Mouse (Mus musculus): ENCODE data around the gene Vmn1r233. TPM values are rescaled to one million over a fixed set of nuclear protein-coding genes. Genes with fewer than 3 reads are reported as not detected.

Vmn1r233 gene
- total and polyA plus RNA-seq, 3 experiments, result 0.05 TPM; not detected in 2

- ATAC-seq (ENCODE audit: extremely low read depth, insufficient number of reproducible peaks, low FRiP score, poor library complexity, severe bottlenecking), result no peak
- TF ChIP-seq CTCF (IDR thresholded peaks at IDR 0.05; ENCODE audit: low read depth, low read length), result no peak
- no peak for TF ChIP-seq TAL1 (conservative IDR thresholded peaks at IDR 0.05; ENCODE audit: low read depth, low read length)
- no peak for TF ChIP-seq GATA2 (IDR thresholded peaks at IDR 0.05; ENCODE audit: borderline replicate concordance, low read depth, low read length)
- no peak for TF ChIP-seq POLR2AphosphoS5 (IDR thresholded peaks at IDR 0.05; ENCODE audit: insufficient replicate concordance, low read depth, low read length)
- no peak for TF ChIP-seq GATA1 (IDR thresholded peaks at IDR 0.05; ENCODE audit: borderline replicate concordance, low read length)
- Histone ChIP-seq H3K9me3 (replicated peaks) (no peaks in the 10 kb centered on the region), H3K4me3 (ENCODE audit: low read depth, low read length) (no peak overlapping the region), H3K36me3 (replicated peaks) (peaks cover 92% of the 10 kb centered on the region), H3K4me1 (ENCODE audit: insufficient read depth, low read depth, low read length) (no peaks in the 10 kb centered on the region), H3K27me3 (ENCODE audit: insufficient read depth, low read length) (no peaks in the 10 kb centered on the region)
- no peak for DNase-seq (ENCODE audit: low spot score)
Observed at GRCm38 (mm10) chr17:20965421-20965820, 30.8 kb downstream of the Vmn1r233 start.

GRCm38 (mm10) chr17:20960386-20960785 is 35.9 kb downstream of the Vmn1r233 start:
- TF ChIP-seq GATA1 (IDR thresholded peaks at IDR 0.05; ENCODE audit: borderline replicate concordance, low read length) (no peak), TAL1 (conservative IDR thresholded peaks at IDR 0.05; ENCODE audit: low read depth, low read length) (no peak), GATA2 (IDR thresholded peaks at IDR 0.05; ENCODE audit: borderline replicate concordance, low read depth, low read length) (no peak), POLR2AphosphoS5 (IDR thresholded peaks at IDR 0.05; ENCODE audit: insufficient replicate concordance, low read depth, low read length) (no peak), CTCF (IDR thresholded peaks at IDR 0.05; ENCODE audit: low read depth, low read length) (no peak)
- H3K9me3 ChIP-seq (replicated peaks), result no peaks in the 10 kb centered on the region
- no peaks in the 10 kb centered on the region for H3K27me3 ChIP-seq (ENCODE audit: insufficient read depth, low read length)
- DNase-seq (ENCODE audit: low spot score) (no peak), ATAC-seq (ENCODE audit: extremely low read depth, insufficient number of reproducible peaks, low FRiP score, poor library complexity, severe bottlenecking) (no peak)
- no peaks in the 10 kb centered on the region for H3K4me1 ChIP-seq (ENCODE audit: insufficient read depth, low read depth, low read length)
- no peak overlapping the region for H3K4me3 ChIP-seq (ENCODE audit: low read depth, low read length)
- H3K36me3 ChIP-seq (replicated peaks), result peaks cover 100% of the 10 kb centered on the region

- peaks cover 37% of the 10 kb centered on the region for H3K36me3 ChIP-seq (replicated peaks)
- no peaks in the 10 kb centered on the region for H3K27me3 ChIP-seq (ENCODE audit: insufficient read depth, low read length)
- no peaks in the 10 kb centered on the region for H3K9me3 ChIP-seq (replicated peaks)
- no peak for ATAC-seq (ENCODE audit: extremely low read depth, insufficient number of reproducible peaks, low FRiP score, poor library complexity, severe bottlenecking)
- H3K4me3 ChIP-seq (ENCODE audit: low read depth, low read length), result peak overlapping the region; percentile 81
- peaks cover 29% of the 10 kb centered on the region for H3K4me1 ChIP-seq (ENCODE audit: insufficient read depth, low read depth, low read length)
- no peak for TF ChIP-seq TAL1 (conservative IDR thresholded peaks at IDR 0.05; ENCODE audit: low read depth, low read length)
- no peak for TF ChIP-seq CTCF (IDR thresholded peaks at IDR 0.05; ENCODE audit: low read depth, low read length)
- no peak for TF ChIP-seq GATA1 (IDR thresholded peaks at IDR 0.05; ENCODE audit: borderline replicate concordance, low read length)
- no peak for TF ChIP-seq POLR2AphosphoS5 (IDR thresholded peaks at IDR 0.05; ENCODE audit: insufficient replicate concordance, low read depth, low read length)
- TF ChIP-seq GATA2 (IDR thresholded peaks at IDR 0.05; ENCODE audit: borderline replicate concordance, low read depth, low read length), result no peak
- DNase-seq (ENCODE audit: low spot score), result no peak
Observed at GRCm38 (mm10) chr17:20946636-20947035, 49.6 kb downstream of the Vmn1r233 start.

- H3K36me3 ChIP-seq (replicated peaks), result peaks cover 32% of the 10 kb centered on the region
- no peak for DNase-seq (ENCODE audit: low spot score)
- no peak for ATAC-seq (ENCODE audit: extremely low read depth, insufficient number of reproducible peaks, low FRiP score, poor library complexity, severe bottlenecking)
- H3K4me1 ChIP-seq (ENCODE audit: insufficient read depth, low read depth, low read length), result peaks cover 29% of the 10 kb centered on the region
- peak overlapping the region; percentile 81 for H3K4me3 ChIP-seq (ENCODE audit: low read depth, low read length)
- no peaks in the 10 kb centered on the region for H3K27me3 ChIP-seq (ENCODE audit: insufficient read depth, low read length)
- no peak for TF ChIP-seq POLR2AphosphoS5 (IDR thresholded peaks at IDR 0.05; ENCODE audit: insufficient replicate concordance, low read depth, low read length)
- no peak for TF ChIP-seq TAL1 (conservative IDR thresholded peaks at IDR 0.05; ENCODE audit: low read depth, low read length)
- no peak for TF ChIP-seq GATA1 (IDR thresholded peaks at IDR 0.05; ENCODE audit: borderline replicate concordance, low read length)
- TF ChIP-seq GATA2 (IDR thresholded peaks at IDR 0.05; ENCODE audit: borderline replicate concordance, low read depth, low read length), result no peak
- TF ChIP-seq CTCF (IDR thresholded peaks at IDR 0.05; ENCODE audit: low read depth, low read length), result no peak
- no peaks in the 10 kb centered on the region for H3K9me3 ChIP-seq (replicated peaks)
Observed at GRCm38 (mm10) chr17:20946026-20946565, 50.2 kb downstream of the Vmn1r233 start.

- no peaks in the 10 kb centered on the region for H3K27me3 ChIP-seq (ENCODE audit: insufficient read depth, low read length)
- TF ChIP-seq POLR2AphosphoS5 (IDR thresholded peaks at IDR 0.05; ENCODE audit: insufficient replicate concordance, low read depth, low read length), result 0 out of 2 replicates have a peak, but pooled peaks have one; percentile 29
- no peak for TF ChIP-seq GATA2 (IDR thresholded peaks at IDR 0.05; ENCODE audit: borderline replicate concordance, low read depth, low read length)
- H3K4me3 ChIP-seq (ENCODE audit: low read depth, low read length), result peak within 1 kb of the TSS; percentile 81
- H3K9me3 ChIP-seq (replicated peaks), result no peaks in the 10 kb centered on the region
- H3K4me1 ChIP-seq (ENCODE audit: insufficient read depth, low read depth, low read length), result peaks cover 29% of the 10 kb centered on the region
- peaks cover 25% of the 10 kb centered on the region for H3K36me3 ChIP-seq (replicated peaks)
- ATAC-seq (ENCODE audit: extremely low read depth, insufficient number of reproducible peaks, low FRiP score, poor library complexity, severe bottlenecking), result peak; percentile 96
- DNase-seq (ENCODE audit: low spot score), result peak; percentile 94
Observed at GRCm38 (mm10) chr17:20944985-20945891, 51.0 kb downstream of the Vmn1r233 start, which contains the start of gene Ppp2r1a. Gene Ppp2r1a (plus strand): TSS chr17:20945311.

- Histone ChIP-seq H3K9me3 (replicated peaks) (no peaks in the 10 kb centered on the region), H3K27me3 (ENCODE audit: insufficient read depth, low read length) (no peaks in the 10 kb centered on the region), H3K36me3 (replicated peaks) (peaks cover 14% of the 10 kb centered on the region), H3K4me1 (ENCODE audit: insufficient read depth, low read depth, low read length) (peaks cover 26% of the 10 kb centered on the region), H3K4me3 (ENCODE audit: low read depth, low read length) (peak overlapping the region; percentile 81)
- no peak for ATAC-seq (ENCODE audit: extremely low read depth, insufficient number of reproducible peaks, low FRiP score, poor library complexity, severe bottlenecking)
- no peak for DNase-seq (ENCODE audit: low spot score)
- TF ChIP-seq TAL1 (conservative IDR thresholded peaks at IDR 0.05; ENCODE audit: low read depth, low read length), result no peak
- TF ChIP-seq POLR2AphosphoS5 (IDR thresholded peaks at IDR 0.05; ENCODE audit: insufficient replicate concordance, low read depth, low read length), result no peak
- TF ChIP-seq CTCF (IDR thresholded peaks at IDR 0.05; ENCODE audit: low read depth, low read length), result no peak
- TF ChIP-seq GATA1 (IDR thresholded peaks at IDR 0.05; ENCODE audit: borderline replicate concordance, low read length), result no peak
- TF ChIP-seq GATA2 (IDR thresholded peaks at IDR 0.05; ENCODE audit: borderline replicate concordance, low read depth, low read length), result no peak
Observed at GRCm38 (mm10) chr17:20944226-20944625, 52.0 kb downstream of the Vmn1r233 start.

Other genes starting within 250 kb of the Vmn1r233 start
- not detected in 2 replicates for gene Vmn1r228, start 210.3 kb downstream of the Vmn1r233 start, total RNA-seq (2014; fragmentation: Nextera tagmentation)
- gene Vmn1r228, start 210.3 kb downstream of the Vmn1r233 start, total RNA-seq (2017), result 0.05 and 0.17 TPM in 2 replicates
- not detected in 2 replicates for gene Vmn1r228, start 210.3 kb downstream of the Vmn1r233 start, polyA plus RNA-seq (2012)
- gene Vmn1r229, start 184.9 kb downstream of the Vmn1r233 start, total RNA-seq (2014; fragmentation: Nextera tagmentation), result not detected in 2 replicates
- 0.06 and 0.11 TPM in 2 replicates for gene Vmn1r229, start 184.9 kb downstream of the Vmn1r233 start, total RNA-seq (2017)
- not detected in 2 replicates for gene Vmn1r229, start 184.9 kb downstream of the Vmn1r233 start, polyA plus RNA-seq (2012)
- not detected in 2 replicates for gene Vmn1r230, start 156.0 kb downstream of the Vmn1r233 start, total RNA-seq (2014; fragmentation: Nextera tagmentation)
- under 0.01 and 0.11 TPM in 2 replicates for gene Vmn1r230, start 156.0 kb downstream of the Vmn1r233 start, total RNA-seq (2017)
- gene Vmn1r230, start 156.0 kb downstream of the Vmn1r233 start, polyA plus RNA-seq (2012), result not detected in 2 replicates
- gene Vmn1r231, start 91.4 kb downstream of the Vmn1r233 start, total RNA-seq (2014; fragmentation: Nextera tagmentation), result 3.4 TPM in 1 of 2 replicates, not detected in the other
- 0.23 and 0.44 TPM in 2 replicates for gene Vmn1r231, start 91.4 kb downstream of the Vmn1r233 start, total RNA-seq (2017)
- gene Vmn1r231, start 91.4 kb downstream of the Vmn1r233 start, polyA plus RNA-seq (2012), result not detected in 2 replicates
- gene Vmn1r232, start 76.8 kb downstream of the Vmn1r233 start, total RNA-seq (2014; fragmentation: Nextera tagmentation), result not detected in 2 replicates
- gene Vmn1r232, start 76.8 kb downstream of the Vmn1r233 start, total RNA-seq (2017), result 0.16 TPM in 1 of 2 replicates, not detected in the other
- not detected in 2 replicates for gene Vmn1r232, start 76.8 kb downstream of the Vmn1r233 start, polyA plus RNA-seq (2012)
- gene Ppp2r1a, start 51.2 kb downstream of the Vmn1r233 start, total RNA-seq (2014; fragmentation: Nextera tagmentation), result 472 and 480 TPM in 2 replicates
- gene Ppp2r1a, start 51.2 kb downstream of the Vmn1r233 start, total RNA-seq (2017), result 145 and 156 TPM in 2 replicates
- 103 and 224 TPM in 2 replicates for gene Ppp2r1a, start 51.2 kb downstream of the Vmn1r233 start, polyA plus RNA-seq (2012)
- gene Zfp160, start 12.4 kb upstream of the Vmn1r233 start, total RNA-seq (2014; fragmentation: Nextera tagmentation), result 37.9 and 47.3 TPM in 2 replicates
- gene Zfp160, start 12.4 kb upstream of the Vmn1r233 start, total RNA-seq (2017), result 28.4 and 31.1 TPM in 2 replicates
- gene Zfp160, start 12.4 kb upstream of the Vmn1r233 start, polyA plus RNA-seq (2012), result 0.79 and 1.4 TPM in 2 replicates
- not detected in 2 replicates for gene Vmn1r234, start 229.6 kb upstream of the Vmn1r233 start, total RNA-seq (2014; fragmentation: Nextera tagmentation)
- gene Vmn1r234, start 229.6 kb upstream of the Vmn1r233 start, total RNA-seq (2017), result 0.06 and 0.55 TPM in 2 replicates
- not detected in 2 replicates for gene Vmn1r234, start 229.6 kb upstream of the Vmn1r233 start, polyA plus RNA-seq (2012)